Mouse (Mus musculus): ENCODE data around the gene G6pc2.

G6pc2 gene

GRCm38 (mm10) chr2:69234976-69235678 is 24.3 kb downstream of the G6pc2 start:
- no peak for DNase-seq (ENCODE audit: low read depth, low spot score)

- DNase-seq (ENCODE audit: low read depth, low spot score): no peak
These were observed 28.4 kb downstream of the G6pc2 start for GRCm38 (mm10) chr2:69239315-69239714.

- DNase-seq (ENCODE audit: low read depth, low spot score): no peak
These were observed 34.1 kb downstream of the G6pc2 start for GRCm38 (mm10) chr2:69244924-69245323.

- DNase-seq (ENCODE audit: low read depth, low spot score): no peak
These were observed 36.2 kb downstream of the G6pc2 start for GRCm38 (mm10) chr2:69247081-69247480.

GRCm38 (mm10) chr2:69248221-69248755 is 37.4 kb downstream of the G6pc2 start:
- DNase-seq (ENCODE audit: low read depth, low spot score): no peak

- DNase-seq (ENCODE audit: low read depth, low spot score): no peak
These were observed 53.3 kb downstream of the G6pc2 start for GRCm38 (mm10) chr2:69264069-69264618.

- DNase-seq (ENCODE audit: low read depth, low spot score): peak; percentile 45
These were observed 65.0 kb downstream of the G6pc2 start for GRCm38 (mm10) chr2:69275875-69276274.

Measured in mesoderm, embryonic 11.5 days (tissue).